Mouse (Mus musculus) hindbrain, embryonic 12.5 days (tissue): ENCODE data around the gene Mapk8ip2. TPM values are rescaled to one million over a fixed set of nuclear protein-coding genes. Genes with fewer than 3 reads are reported as not detected.

Source experiments
- ATAC-seq: fragments of 200-750 bp; cut with Nextera tagmentation; 2 replicates; pipeline ENCODE4 v1.8.0; 2017; ENCODE audit warnings: moderate TSS enrichment; ENCODE audit not compliant: low FRiP score
- H3K27ac ChIP-seq: fragments of 300-500 bp; sonication (generic); 2 replicates; pipeline ENCODE4 v1.5.1; 2016; ENCODE audit warnings: mild to moderate bottlenecking
- H3K27me3 ChIP-seq: fragments of 300-500 bp; sonication (generic); 2 replicates; pipeline ENCODE4 v1.6.1; 2016; ENCODE audit warnings: mild to moderate bottlenecking
- H3K36me3 ChIP-seq: fragments of 300-500 bp; sonication (generic); 2 replicates; pipeline ENCODE4 v1.6.1; 2016; ENCODE audit warnings: mild to moderate bottlenecking
- H3K4me1 ChIP-seq: fragments of 300-500 bp; sonication (generic); 2 replicates; pipeline ENCODE4 v1.6.1; 2016
- H3K4me2 ChIP-seq: fragments of 300-500 bp; sonication (generic); replicated peaks from 2 replicates; pipeline ENCODE4 v1.6.1; 2016; ENCODE audit warnings: mild to moderate bottlenecking
- H3K4me3 ChIP-seq: fragments of 300-500 bp; sonication (generic); 2 replicates; pipeline ENCODE4 v1.5.1; 2016; ENCODE audit warnings: mild to moderate bottlenecking
- H3K9ac ChIP-seq: fragments of 300-500 bp; sonication (generic); 2 replicates; pipeline ENCODE4 v1.6.1; 2016; ENCODE audit warnings: mild to moderate bottlenecking, moderate library complexity
- H3K9me3 ChIP-seq: fragments of 300-500 bp; sonication (generic); replicated peaks from 2 replicates; pipeline ENCODE4 v1.6.1; 2016; ENCODE audit warnings: mild to moderate bottlenecking
- WGBS: fragments of 180-500 bp; shearing (Covaris S2); methylation state at CpG from one replicate; pipeline ENCODE4 v1.1.7; 2016; 5-methylcytosine and 5-hydroxymethylcytosine counted together
- polyA plus RNA-seq: library from polyadenylated mRNA; unstranded; fragments of >200 nt; fragmentation: Nextera tagmentation; extraction: Ambion mirVana; gene quantifications from 2 replicates; pipeline ENCODE4 v1.2.1, GENCODE M21; 2016

Gene Mapk8ip2
- polyA plus RNA-seq, 1 experiment from 2014 or later: 53.3 TPM

DNA sequence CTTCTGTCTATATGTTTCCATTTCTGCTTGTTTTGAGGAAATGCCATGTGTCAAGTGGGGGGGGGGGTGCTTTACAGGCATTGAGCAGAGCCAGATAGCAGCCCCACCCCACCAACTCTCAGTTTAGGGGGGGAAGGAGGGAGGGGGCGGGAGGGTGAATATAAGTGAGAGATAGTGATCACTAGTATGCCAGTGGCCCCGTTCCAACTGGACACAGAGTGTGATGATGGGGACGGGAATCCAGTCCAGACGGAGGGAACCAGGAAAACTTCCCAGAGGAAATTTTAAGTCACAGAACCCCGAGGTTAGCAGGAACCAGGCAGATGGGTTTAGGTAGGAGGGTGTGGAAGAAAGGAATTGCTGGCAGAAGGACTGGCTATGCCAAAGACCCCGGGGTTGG, 1.9 kb downstream of the Mapk8ip2 start:
- peak overlapping the region; percentile 83 for H3K4me2 ChIP-seq
- peaks cover 11% of the 10 kb centered on the region for H3K27me3 ChIP-seq
- peak overlapping the region; percentile 78 for H3K4me3 ChIP-seq
- H3K27ac ChIP-seq: no peak overlapping the region
- H3K9ac ChIP-seq: peak overlapping the region; percentile 82; the same call in 1 of the 2 replicates
- 81% methylated on average over 6 of the region's 6 CpGs for WGBS
- peaks cover 41% of the 10 kb centered on the region for H3K36me3 ChIP-seq
- no peaks in the 10 kb centered on the region for H3K9me3 ChIP-seq
- peaks cover 23% of the 10 kb centered on the region for H3K4me1 ChIP-seq
- no peak for ATAC-seq

GRCm38 (mm10) chr15:89458942-89459341, 5.2 kb downstream of the Mapk8ip2 start:
- peaks cover 61% of the 10 kb centered on the region for H3K36me3 ChIP-seq
- H3K4me1 ChIP-seq: peaks cover 21% of the 10 kb centered on the region
- H3K9me3 ChIP-seq: no peaks in the 10 kb centered on the region
- H3K4me3 ChIP-seq: no peak overlapping the region
- H3K4me2 ChIP-seq: no peak overlapping the region
- no peak overlapping the region for H3K9ac ChIP-seq
- no peaks in the 10 kb centered on the region for H3K27me3 ChIP-seq
- WGBS: 96% methylated on average over 15 of the region's 15 CpGs
- H3K27ac ChIP-seq: no peak overlapping the region
- no peak for ATAC-seq

DNA sequence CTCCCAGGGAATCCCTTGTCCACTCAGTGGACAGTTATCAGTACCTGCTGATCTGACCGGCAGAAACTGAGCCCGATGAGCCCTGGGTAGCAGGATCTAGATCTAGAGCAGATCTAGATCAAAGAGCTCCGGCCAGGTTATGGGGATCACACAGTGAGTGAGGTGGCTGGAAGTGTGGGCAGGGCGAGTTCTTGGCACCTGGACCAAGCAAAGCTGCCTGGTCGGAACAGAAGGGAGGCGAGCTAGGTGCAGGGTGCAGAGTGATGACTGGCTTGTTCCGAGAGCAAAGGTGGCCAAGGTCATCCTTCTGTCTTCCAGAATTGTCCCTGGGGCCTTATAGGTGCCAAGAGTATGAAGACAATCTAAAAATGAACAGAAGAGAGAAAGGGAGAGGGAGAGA, 6.1 kb downstream of the Mapk8ip2 start:
- Histone ChIP-seq H3K4me2 (no peak overlapping the region), H3K4me1 (peaks cover 20% of the 10 kb centered on the region), H3K27me3 (no peaks in the 10 kb centered on the region), H3K4me3 (no peak overlapping the region), H3K9ac (no peak overlapping the region), H3K9me3 (no peaks in the 10 kb centered on the region), H3K27ac (no peak overlapping the region), H3K36me3 (peaks cover 61% of the 10 kb centered on the region)
- ATAC-seq: no peak
- 93% methylated on average over 7 of the region's 7 CpGs for WGBS

GRCm38 (mm10) chr15:89460298-89460697, 6.6 kb downstream of the Mapk8ip2 start:
- H3K36me3 ChIP-seq: peaks cover 61% of the 10 kb centered on the region
- WGBS: 67% methylated on average over 10 of the region's 10 CpGs
- H3K4me3 ChIP-seq: no peak overlapping the region

DNA sequence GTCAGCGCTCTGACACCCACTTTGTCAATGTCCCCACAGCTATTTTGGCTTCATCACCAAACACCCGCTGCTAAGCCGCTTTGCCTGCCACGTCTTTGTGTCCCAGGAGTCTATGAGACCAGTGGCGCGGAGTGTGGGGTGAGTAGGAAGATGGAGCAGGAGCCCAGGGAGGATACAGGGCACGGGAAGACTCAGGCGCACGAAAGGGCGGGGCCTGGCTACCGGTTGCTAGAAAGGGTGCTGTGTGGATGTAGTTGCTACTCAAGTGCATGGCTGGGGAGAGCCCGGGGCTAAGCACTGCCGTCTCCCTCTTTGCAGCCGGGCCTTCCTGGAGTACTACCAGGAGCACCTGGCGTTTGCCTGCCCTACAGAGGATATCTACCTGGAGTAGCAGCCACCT, 7.6 kb downstream of the Mapk8ip2 start:
- peaks cover 11% of the 10 kb centered on the region for H3K4me1 ChIP-seq
- no peak overlapping the region for H3K9ac ChIP-seq
- no peaks in the 10 kb centered on the region for H3K27me3 ChIP-seq
- no peak overlapping the region for H3K4me2 ChIP-seq
- H3K4me3 ChIP-seq: no peak overlapping the region
- no peaks in the 10 kb centered on the region for H3K9me3 ChIP-seq
- WGBS: 85% methylated on average over 15 of the region's 15 CpGs
- H3K36me3 ChIP-seq: peaks cover 60% of the 10 kb centered on the region
- no peak overlapping the region for H3K27ac ChIP-seq
- no peak for ATAC-seq

More at GRCm38 (mm10) chr15:89460298-89460697, 6.6 kb downstream of the Mapk8ip2 start:
- H3K9ac ChIP-seq: no peak overlapping the region
- H3K27ac ChIP-seq: no peak overlapping the region
- peaks cover 19% of the 10 kb centered on the region for H3K4me1 ChIP-seq
- no peaks in the 10 kb centered on the region for H3K27me3 ChIP-seq
- ATAC-seq: no peak
- H3K9me3 ChIP-seq: no peaks in the 10 kb centered on the region
- H3K4me2 ChIP-seq: no peak overlapping the region

- WGBS: 84% methylated on average over 7 of the region's 7 CpGs
Measured at GRCm38 (mm10) chr15:89462176-89462575, 8.5 kb downstream of the Mapk8ip2 start.

GRCm38 (mm10) chr15:89463334-89464235, 9.9 kb downstream of the Mapk8ip2 start:
- WGBS: 61% methylated on average over 5 of the region's 5 CpGs
- Histone ChIP-seq H3K4me2 (no peak overlapping the region), H3K36me3 (peaks cover 38% of the 10 kb centered on the region), H3K9ac (no peak overlapping the region), H3K27me3 (no peaks in the 10 kb centered on the region), H3K27ac (no peak overlapping the region), H3K4me3 (no peak overlapping the region), H3K4me1 (peaks cover 7% of the 10 kb centered on the region), H3K9me3 (no peaks in the 10 kb centered on the region)
- no peak for ATAC-seq

More at GRCm38 (mm10) chr15:89462176-89462575, 8.5 kb downstream of the Mapk8ip2 start:
- no peak overlapping the region for H3K4me3 ChIP-seq
- no peak overlapping the region for H3K9ac ChIP-seq
- no peaks in the 10 kb centered on the region for H3K9me3 ChIP-seq
- peaks cover 11% of the 10 kb centered on the region for H3K4me1 ChIP-seq
- no peak overlapping the region for H3K4me2 ChIP-seq
- H3K27ac ChIP-seq: no peak overlapping the region
- no peak for ATAC-seq
- no peaks in the 10 kb centered on the region for H3K27me3 ChIP-seq
- H3K36me3 ChIP-seq: peaks cover 51% of the 10 kb centered on the region

- 3% methylated on average over 1 of the region's 1 CpGs for WGBS
- H3K4me2 ChIP-seq: no peak overlapping the region
- peak; percentile 68 for ATAC-seq
- H3K36me3 ChIP-seq: peaks cover 26% of the 10 kb centered on the region
- H3K27ac ChIP-seq: peak overlapping the region; percentile 44; the same call in 1 of the 2 replicates
- peaks cover 7% of the 10 kb centered on the region for H3K4me1 ChIP-seq
- H3K9ac ChIP-seq: no peak overlapping the region
- H3K27me3 ChIP-seq: no peaks in the 10 kb centered on the region
- no peaks in the 10 kb centered on the region for H3K9me3 ChIP-seq
- H3K4me3 ChIP-seq: no peak overlapping the region
Measured at GRCm38 (mm10) chr15:89465052-89465451, 11.3 kb downstream of the Mapk8ip2 start.

GRCm38 (mm10) chr15:89468577-89468976, 14.9 kb downstream of the Mapk8ip2 start:
- no peaks in the 10 kb centered on the region for H3K27me3 ChIP-seq
- ATAC-seq: no peak
- H3K4me1 ChIP-seq: peaks cover 7% of the 10 kb centered on the region
- no peak overlapping the region for H3K4me3 ChIP-seq
- no peak overlapping the region for H3K27ac ChIP-seq
- H3K9me3 ChIP-seq: no peaks in the 10 kb centered on the region
- 37% methylated on average over 2 of the region's 2 CpGs for WGBS
- no peaks in the 10 kb centered on the region; the same call in 1 of the 2 replicates for H3K36me3 ChIP-seq
- H3K9ac ChIP-seq: no peak overlapping the region
- H3K4me2 ChIP-seq: no peak overlapping the region

DNA sequence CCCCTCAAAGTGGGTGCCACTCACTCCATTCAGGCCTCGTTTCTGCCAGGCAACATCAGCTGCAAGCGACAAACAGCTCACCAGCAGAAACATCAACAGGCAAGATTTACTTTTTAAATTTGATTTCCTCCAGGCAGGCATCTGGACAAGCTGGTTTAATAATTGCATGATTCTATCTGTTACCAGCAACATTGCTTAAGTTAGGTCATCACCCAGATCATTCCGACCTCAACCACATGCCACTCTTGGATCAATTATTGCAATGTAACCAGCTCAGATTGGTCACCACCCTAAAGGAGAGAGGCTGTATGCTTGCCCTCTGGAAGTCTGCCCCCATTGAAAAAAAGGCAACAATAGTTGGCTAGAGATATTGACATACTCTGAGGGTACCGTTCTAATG, 17.8 kb downstream of the Mapk8ip2 start:
- 91% methylated on average over 4 of the region's 4 CpGs for WGBS
- no peak overlapping the region for H3K27ac ChIP-seq
- no peaks in the 10 kb centered on the region for H3K9me3 ChIP-seq
- no peak overlapping the region for H3K4me2 ChIP-seq
- H3K27me3 ChIP-seq: no peaks in the 10 kb centered on the region
- no peak overlapping the region for H3K4me3 ChIP-seq
- no peak overlapping the region for H3K9ac ChIP-seq
- H3K4me1 ChIP-seq: peaks cover 9% of the 10 kb centered on the region
- no peaks in the 10 kb centered on the region for H3K36me3 ChIP-seq
- ATAC-seq: no peak

DNA sequence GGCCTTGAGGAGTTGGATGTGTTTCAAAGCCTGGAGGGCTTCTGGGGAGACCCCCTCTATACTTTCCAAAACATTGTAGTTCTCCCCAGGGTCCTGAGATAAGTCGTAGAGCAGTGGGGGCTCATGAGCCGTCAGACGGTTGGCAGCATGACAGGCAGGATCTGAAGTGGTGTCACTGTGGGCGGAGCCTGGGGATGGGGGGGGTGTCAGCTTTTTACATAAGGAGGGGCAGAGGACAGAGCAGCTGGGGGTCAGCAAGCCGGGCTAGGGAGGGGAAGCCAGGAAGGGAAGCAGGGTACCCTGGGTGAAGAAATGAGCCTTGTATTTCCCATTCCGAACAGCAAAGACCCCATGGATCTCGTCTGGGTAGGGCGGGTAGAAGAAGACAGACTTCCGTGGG, 19.7 kb downstream of the Mapk8ip2 start:
- no peaks in the 10 kb centered on the region for H3K36me3 ChIP-seq
- 88% methylated on average over 9 of the region's 9 CpGs for WGBS
- H3K27me3 ChIP-seq: no peaks in the 10 kb centered on the region
- no peak overlapping the region for H3K9ac ChIP-seq
- H3K4me3 ChIP-seq: no peak overlapping the region
- H3K27ac ChIP-seq: no peak overlapping the region
- no peaks in the 10 kb centered on the region for H3K9me3 ChIP-seq
- no peak for ATAC-seq
- peaks cover 9% of the 10 kb centered on the region for H3K4me1 ChIP-seq
- no peak overlapping the region for H3K4me2 ChIP-seq

DNA sequence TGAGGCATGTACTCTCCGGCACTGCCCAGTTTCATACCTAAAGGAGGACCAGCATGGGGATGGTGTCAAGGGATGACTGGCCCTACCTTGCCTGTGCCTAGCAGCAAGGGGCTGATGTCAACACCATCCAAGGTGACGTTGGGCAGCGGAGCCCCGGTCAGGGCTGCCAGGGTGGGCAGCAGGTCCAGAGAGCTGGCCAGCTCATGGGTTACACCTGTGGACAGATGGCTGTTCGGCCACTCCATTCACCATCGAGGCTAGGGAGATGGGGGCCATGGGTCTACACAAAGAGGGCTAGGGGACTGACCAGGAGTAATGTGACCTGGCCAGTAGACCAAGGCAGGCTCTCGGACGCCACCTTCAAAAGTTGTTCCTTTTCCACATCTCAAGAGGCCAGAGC, 20.2 kb downstream of the Mapk8ip2 start:
- WGBS: 99% methylated on average over 8 of the region's 8 CpGs
- Histone ChIP-seq H3K27ac (no peak overlapping the region), H3K4me3 (no peak overlapping the region), H3K4me1 (peaks cover 9% of the 10 kb centered on the region), H3K27me3 (no peaks in the 10 kb centered on the region), H3K9ac (no peak overlapping the region), H3K4me2 (no peak overlapping the region), H3K9me3 (no peaks in the 10 kb centered on the region), H3K36me3 (no peaks in the 10 kb centered on the region)
- ATAC-seq: no peak
